Mouse (Mus musculus) hindbrain, embryonic 13.5 days (tissue): ENCODE data around the gene Angptl4. TPM values are rescaled to one million over a fixed set of nuclear protein-coding genes. Genes with fewer than 3 reads are reported as not detected.
A peak's percentile ranks its signal among the peaks of the same experiment; 100 is the strongest.

Experiments
- ATAC-seq: fragments of 200-750 bp; cut with Nextera tagmentation; 2 replicates; pipeline ENCODE4 v1.8.0; 2017; ENCODE audit warnings: moderate TSS enrichment; ENCODE audit not compliant: low FRiP score
- H3K27ac ChIP-seq: fragments of 300-500 bp; sonication (generic); 2 replicates; pipeline ENCODE4 v1.5.1; 2015; ENCODE audit warnings: inconsistent platforms, mild to moderate bottlenecking, moderate library complexity
- H3K27me3 ChIP-seq: fragments of 300-500 bp; sonication (generic); 2 replicates; pipeline ENCODE4 v1.6.1; 2015; ENCODE audit warnings: mild to moderate bottlenecking, inconsistent platforms
- H3K36me3 ChIP-seq: fragments of 300-500 bp; sonication (generic); 2 replicates; pipeline ENCODE4 v1.6.1; 2015; ENCODE audit warnings: mild to moderate bottlenecking, inconsistent platforms
- H3K4me1 ChIP-seq: fragments of 300-500 bp; sonication (generic); replicated peaks from 2 replicates; pipeline ENCODE4 v1.6.1; 2015; ENCODE audit warnings: inconsistent platforms
- H3K4me2 ChIP-seq: fragments of 300-500 bp; sonication (generic); 2 replicates; pipeline ENCODE4 v1.6.1; 2015; ENCODE audit warnings: inconsistent platforms, mild to moderate bottlenecking, moderate library complexity
- H3K4me3 ChIP-seq: fragments of 300-500 bp; sonication (generic); 2 replicates; pipeline ENCODE4 v1.5.1; 2015; ENCODE audit warnings: mild to moderate bottlenecking, inconsistent platforms
- H3K9ac ChIP-seq: fragments of 300-500 bp; sonication (generic); 2 replicates; pipeline ENCODE4 v1.6.1; 2015; ENCODE audit warnings: mild to moderate bottlenecking, inconsistent platforms
- H3K9me3 ChIP-seq: fragments of 300-500 bp; sonication (generic); 2 replicates; pipeline ENCODE4 v1.6.1; 2016; ENCODE audit warnings: inconsistent platforms
- WGBS: fragments of 180-500 bp; shearing (Covaris S2); methylation state at CpG from one replicate; pipeline ENCODE4 v1.1.7; 2015; 5-methylcytosine and 5-hydroxymethylcytosine counted together
- polyA plus RNA-seq: library from polyadenylated mRNA; unstranded; fragments of >200 nt; fragmentation: Nextera tagmentation; extraction: Ambion mirVana; gene quantifications from 2 replicates; pipeline ENCODE4 v1.2.1, GENCODE M21; 2015

Angptl4 gene
- polyA plus RNA-seq, 1 experiment from 2014 or later, result 23.5 TPM

DNA sequence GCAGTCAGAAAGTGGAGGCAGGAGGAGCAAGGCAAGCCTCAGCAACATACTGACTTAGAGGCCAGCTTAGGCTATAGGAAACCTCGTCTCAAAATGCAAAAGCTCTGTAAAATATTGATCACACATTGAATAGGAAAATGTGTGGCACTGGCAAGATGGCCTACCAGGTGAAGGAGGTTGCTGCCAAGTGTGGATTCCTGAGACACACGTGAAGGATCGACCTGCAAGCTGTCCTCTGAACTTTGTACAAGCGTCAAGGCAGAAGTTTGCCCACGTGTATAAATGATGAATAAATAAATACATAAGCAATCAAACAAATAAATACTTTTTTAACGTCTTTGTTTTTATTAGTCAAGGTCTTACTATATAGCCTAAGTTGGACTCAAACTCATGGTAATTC, 8.2 kb downstream of the Angptl4 start:
- Histone ChIP-seq H3K27ac (no peak overlapping the region), H3K27me3 (no peaks in the 10 kb centered on the region), H3K9ac (no peak overlapping the region), H3K4me1 (peaks cover 2% of the 10 kb centered on the region; the same call in 1 of the 2 replicates), H3K9me3 (no peaks in the 10 kb centered on the region), H3K36me3 (no peaks in the 10 kb centered on the region; the same call in 1 of the 2 replicates), H3K4me3 (no peak overlapping the region), H3K4me2 (no peak overlapping the region)
- no peak for ATAC-seq
- 78% methylated on average over 6 of the region's 6 CpGs for WGBS

DNA sequence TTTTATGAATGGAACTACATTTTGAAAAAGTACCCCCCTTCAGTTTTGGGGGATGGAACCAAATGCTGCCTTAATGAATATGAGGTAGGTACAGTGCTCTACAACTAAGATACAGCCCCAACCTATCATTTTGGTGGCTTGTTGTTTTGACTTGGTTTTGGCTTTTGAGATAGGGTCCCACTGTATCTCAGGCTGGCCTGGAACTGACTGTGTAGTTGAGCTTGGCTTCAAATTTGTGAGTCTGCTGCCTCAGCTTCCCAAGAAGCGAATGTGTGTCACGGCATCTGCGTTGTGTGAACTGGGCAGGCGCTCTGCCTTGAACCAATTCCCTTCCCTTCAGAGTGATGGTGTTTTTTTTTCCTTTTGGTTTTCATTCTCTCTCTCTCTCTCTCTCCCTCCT, 10.0 kb downstream of the Angptl4 start:
- Histone ChIP-seq H3K9ac (no peak overlapping the region), H3K4me2 (no peak overlapping the region), H3K4me3 (no peak overlapping the region), H3K9me3 (no peaks in the 10 kb centered on the region), H3K27ac (no peak overlapping the region), H3K4me1 (no peaks in the 10 kb centered on the region), H3K36me3 (no peaks in the 10 kb centered on the region), H3K27me3 (no peaks in the 10 kb centered on the region)
- 97% methylated on average over 4 of the region's 4 CpGs for WGBS
- no peak for ATAC-seq

DNA sequence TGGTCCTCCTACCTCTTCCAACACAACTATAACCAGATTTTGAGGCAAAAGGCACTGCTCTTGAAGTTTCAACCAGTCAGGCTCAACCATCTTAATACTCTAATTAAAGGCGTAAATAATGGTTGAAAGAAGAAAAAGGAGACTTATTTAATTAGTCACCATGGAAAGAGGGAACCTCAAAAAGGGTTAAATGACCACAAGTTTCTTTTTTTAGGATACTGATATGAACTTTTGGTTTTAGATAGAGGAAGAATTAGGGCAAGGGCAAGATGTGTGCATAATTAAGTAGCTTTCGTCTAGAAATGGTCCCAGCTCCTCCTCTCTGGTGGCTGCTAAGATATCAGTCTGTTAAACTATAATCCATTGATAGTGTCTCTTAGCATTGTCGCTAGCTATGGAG, 15.2 kb downstream of the Angptl4 start:
- Histone ChIP-seq H3K27ac (no peak overlapping the region), H3K4me3 (no peak overlapping the region), H3K9ac (no peak overlapping the region), H3K27me3 (no peaks in the 10 kb centered on the region), H3K36me3 (no peaks in the 10 kb centered on the region), H3K9me3 (no peaks in the 10 kb centered on the region), H3K4me1 (no peaks in the 10 kb centered on the region), H3K4me2 (no peak overlapping the region)
- no peak for ATAC-seq
- 81% methylated on average over 3 of the region's 3 CpGs for WGBS

DNA sequence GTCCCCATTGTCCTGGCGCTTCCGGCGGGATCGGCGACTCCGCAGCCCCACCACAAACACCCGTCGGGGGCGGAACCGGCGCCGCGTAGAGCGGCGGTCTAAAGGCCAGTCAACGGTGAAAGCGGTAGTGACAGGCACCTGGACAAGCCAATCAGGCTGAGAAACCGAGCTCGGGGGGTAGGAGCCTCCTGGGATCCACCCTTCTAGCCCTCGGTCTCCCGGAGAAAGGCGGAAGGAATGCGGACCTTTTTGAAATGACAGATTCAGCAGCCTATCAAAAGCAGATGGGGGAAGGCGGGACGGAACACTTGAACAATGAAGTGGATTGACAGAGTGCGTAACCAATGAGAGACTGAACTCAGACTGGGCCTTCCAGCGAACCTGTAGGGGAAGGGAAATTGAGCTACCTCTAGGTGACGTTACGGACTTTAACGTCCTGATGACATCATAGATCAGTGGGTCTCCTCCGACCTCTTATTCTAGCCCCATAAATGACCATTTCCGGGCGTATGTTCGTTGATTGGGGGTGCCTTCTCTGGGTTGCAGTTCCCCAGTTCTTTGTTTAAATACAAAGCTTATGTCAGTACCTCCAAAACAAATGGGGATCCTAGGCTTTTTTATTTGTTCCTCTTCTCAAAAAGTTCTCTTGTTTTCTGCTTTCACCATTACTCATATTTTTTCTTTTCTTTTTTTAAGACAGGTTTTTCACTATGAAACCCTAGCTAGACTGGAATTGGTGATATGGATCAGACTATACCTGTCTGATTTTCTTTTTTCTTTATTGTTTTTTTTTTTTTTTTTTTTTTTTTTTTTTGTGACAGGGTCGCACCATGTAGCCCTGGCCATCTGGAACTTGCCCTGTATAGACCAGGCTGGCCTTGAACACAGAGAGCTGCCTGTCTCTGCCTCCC, 21.1 kb downstream of the Angptl4 start, which contains the start of gene Rab11b:
TSS of gene Rab11b (minus strand) at position 276 of the 911 bp plus-strand sequence.
- peak; percentile 99 for ATAC-seq
- 3% methylated on average over 35 of the region's 35 CpGs for WGBS
- Histone ChIP-seq H3K4me2 (peak within 1 kb of the TSS; percentile 87), H3K27ac (peak within 1 kb of the TSS; percentile 100), H3K27me3 (no peaks in the 10 kb centered on the region), H3K36me3 (no peaks in the 10 kb centered on the region; the same call in 1 of the 2 replicates), H3K4me3 (peak within 1 kb of the TSS; percentile 75), H3K9me3 (no peaks in the 10 kb centered on the region), H3K4me1 (peaks cover 40% of the 10 kb centered on the region), H3K9ac (peak within 1 kb of the TSS; percentile 97)

DNA sequence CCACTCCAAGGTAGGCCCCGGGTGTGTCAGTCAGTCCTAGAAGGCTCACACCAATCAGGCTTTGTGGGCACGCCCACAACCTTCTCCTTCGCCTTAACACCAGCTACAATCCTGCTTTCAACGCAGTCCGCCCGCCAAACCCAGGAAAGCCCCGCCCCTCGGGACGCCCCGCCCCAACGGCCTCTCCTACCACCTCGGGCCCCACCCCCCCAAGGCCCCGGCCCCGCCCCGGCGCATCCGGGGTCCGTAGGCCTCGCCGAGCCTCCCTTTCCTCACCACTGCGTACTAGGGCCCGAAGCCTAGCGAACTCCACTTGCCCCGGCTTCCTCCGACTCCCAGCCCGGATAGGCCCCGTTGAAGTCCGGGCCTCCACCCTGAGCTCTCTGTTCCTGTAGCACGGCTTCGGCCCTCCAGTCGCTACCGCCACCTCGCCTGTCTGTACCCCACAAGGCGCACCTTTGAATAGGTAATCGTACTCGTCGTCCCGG, 21.8 kb downstream of the Angptl4 start:
- Histone ChIP-seq H3K4me2 (peak overlapping the region; percentile 87), H3K4me3 (peak overlapping the region; percentile 75), H3K27me3 (no peaks in the 10 kb centered on the region), H3K4me1 (peaks cover 47% of the 10 kb centered on the region), H3K9me3 (no peaks in the 10 kb centered on the region), H3K36me3 (no peaks in the 10 kb centered on the region; the same call in 1 of the 2 replicates), H3K9ac (peak overlapping the region; percentile 97), H3K27ac (peak overlapping the region; percentile 100)
- peak; percentile 85 for ATAC-seq
- under 1% methylated on average over 37 of the region's 38 CpGs for WGBS

DNA sequence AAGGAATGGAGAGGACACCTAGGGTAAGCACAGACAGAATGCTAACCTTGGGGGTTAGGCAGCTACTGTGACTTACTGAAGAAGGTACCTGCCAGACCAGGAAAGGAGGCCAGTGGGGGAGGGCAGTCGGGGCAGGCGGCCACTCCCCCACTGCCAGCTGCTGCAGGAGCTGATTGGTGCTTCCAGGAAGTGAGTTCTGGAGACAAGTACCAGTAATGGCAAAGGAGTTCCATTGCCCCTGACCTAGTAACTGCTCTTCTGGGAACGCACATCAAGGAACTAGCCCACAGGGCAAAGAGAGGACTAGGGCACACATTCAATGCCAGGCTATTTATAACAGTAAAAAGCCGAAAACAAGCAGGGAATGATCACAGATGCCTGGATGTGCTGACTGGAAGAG, 24.4 kb downstream of the Angptl4 start:
- Histone ChIP-seq H3K4me3 (no peak overlapping the region), H3K36me3 (no peaks in the 10 kb centered on the region; the same call in 1 of the 2 replicates), H3K27me3 (no peaks in the 10 kb centered on the region), H3K9me3 (no peaks in the 10 kb centered on the region), H3K4me1 (peaks cover 68% of the 10 kb centered on the region), H3K4me2 (peak overlapping the region; percentile 31; the same call in 1 of the 2 replicates), H3K27ac (peak overlapping the region; percentile 40; the same call in 1 of the 2 replicates), H3K9ac (peak overlapping the region; percentile 55)
- no peak for ATAC-seq
- 75% methylated on average over 4 of the region's 4 CpGs for WGBS

DNA sequence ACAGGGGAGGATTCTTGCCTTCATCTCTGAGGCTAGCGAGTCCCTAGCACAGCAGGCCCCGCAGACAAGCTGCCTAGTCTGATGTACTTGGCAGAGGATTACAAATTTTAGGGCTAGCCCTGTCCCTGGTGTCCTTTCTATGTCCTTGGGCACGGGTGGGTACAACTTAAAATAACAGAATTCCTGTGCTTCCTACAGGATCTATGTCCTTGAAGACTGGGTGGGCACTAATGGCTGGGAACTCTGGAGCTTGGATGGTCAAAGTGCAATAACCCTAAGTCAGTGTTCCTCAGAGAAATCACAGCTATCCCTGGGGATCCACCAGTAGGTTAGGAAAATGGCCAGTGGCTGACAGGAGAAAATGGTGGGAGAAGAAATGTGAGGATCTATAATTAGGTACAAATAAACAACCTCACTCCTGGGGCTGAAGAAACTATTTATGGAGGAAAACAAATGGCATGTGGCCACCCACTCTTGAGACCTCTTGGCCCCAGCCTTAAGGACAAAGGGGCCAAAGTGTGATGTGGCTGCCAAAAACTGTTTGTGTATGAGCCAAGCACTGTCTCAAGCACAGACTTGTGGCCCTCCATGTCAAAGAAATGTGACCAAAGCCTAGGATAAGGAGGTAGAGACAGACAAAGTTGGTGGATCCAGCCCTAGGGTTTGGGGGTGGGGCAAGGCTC, 25.4 kb downstream of the Angptl4 start:
- H3K9ac ChIP-seq, result peak overlapping the region; percentile 39; the same call in 1 of the 2 replicates
- 90% methylated on average over 3 of the region's 3 CpGs for WGBS

DNA sequence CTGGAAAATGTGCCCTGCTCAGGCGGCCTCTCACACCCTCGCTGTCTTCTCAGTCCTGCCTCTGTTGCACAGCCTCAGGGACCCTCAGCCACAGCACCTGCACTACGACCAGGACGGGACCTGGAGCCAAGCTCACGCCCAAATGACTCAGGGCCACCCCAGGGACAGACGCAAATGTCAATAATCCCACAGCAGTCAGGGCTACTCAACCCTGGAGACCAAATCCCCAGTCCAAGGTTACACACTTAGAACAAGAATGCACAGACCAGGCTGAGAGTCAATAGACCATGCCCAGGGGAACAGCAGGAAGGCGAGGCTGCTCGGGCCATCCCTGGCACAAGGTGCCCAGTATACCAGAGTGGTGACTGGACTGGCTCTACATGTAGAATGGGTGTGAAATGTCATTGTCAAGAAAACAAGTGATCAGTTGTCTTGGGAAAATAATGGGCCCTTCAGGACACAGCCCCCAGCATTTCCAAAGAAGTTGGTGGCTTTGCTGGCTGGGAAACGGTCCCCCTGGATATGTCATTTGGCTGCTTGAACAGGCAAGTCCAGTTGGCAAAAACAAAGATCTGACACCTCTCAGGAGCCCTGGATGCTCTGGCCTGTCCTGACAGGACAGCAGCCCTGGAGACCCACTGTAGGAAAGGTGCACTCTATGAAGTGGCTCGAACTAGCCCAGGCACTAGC, 26.1 kb downstream of the Angptl4 start:
- WGBS, result 79% methylated on average over 10 of the region's 10 CpGs
- Histone ChIP-seq H3K9ac (peak overlapping the region; percentile 43), H3K27ac (peak overlapping the region; percentile 25; the same call in 1 of the 2 replicates), H3K36me3 (peaks cover 12% of the 10 kb centered on the region), H3K4me3 (0 out of 2 replicates have a peak overlapping the region, but pooled peaks have one; percentile 9), H3K9me3 (no peaks in the 10 kb centered on the region), H3K4me1 (peaks cover 78% of the 10 kb centered on the region), H3K4me2 (peak overlapping the region; percentile 18; the same call in 1 of the 2 replicates), H3K27me3 (no peaks in the 10 kb centered on the region)
- no peak for ATAC-seq

More for the DNA sequence above, 25.4 kb downstream of the Angptl4 start:
- Histone ChIP-seq H3K4me1 (peaks cover 76% of the 10 kb centered on the region), H3K36me3 (peaks cover 6% of the 10 kb centered on the region), H3K4me3 (no peak overlapping the region), H3K27ac (0 out of 2 replicates have a peak overlapping the region, but pooled peaks have one; percentile 25), H3K27me3 (no peaks in the 10 kb centered on the region), H3K4me2 (0 out of 2 replicates have a peak overlapping the region, but pooled peaks have one; percentile 18), H3K9me3 (no peaks in the 10 kb centered on the region)
- no peak for ATAC-seq

DNA sequence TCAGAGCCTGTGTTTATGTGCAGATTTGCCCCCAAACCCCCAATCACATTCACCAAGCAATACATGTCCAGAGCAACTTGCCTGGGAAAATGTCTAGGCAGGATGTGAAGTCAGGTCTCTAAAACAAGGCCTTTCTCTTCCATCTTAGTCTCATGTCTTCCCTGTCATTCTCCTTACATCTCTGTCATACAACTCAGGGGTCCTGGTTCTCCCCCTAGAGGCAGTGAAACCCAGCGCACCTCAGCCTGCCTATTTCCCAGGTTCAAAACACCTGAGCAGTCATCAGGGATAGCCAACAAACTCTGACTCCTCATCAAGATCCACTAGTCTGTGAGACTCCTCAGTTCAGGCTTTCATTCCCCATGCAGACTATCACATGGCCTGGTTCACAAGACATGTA, 27.0 kb downstream of the Angptl4 start:
- WGBS, result 64% methylated on average over 1 of the region's 1 CpGs

DNA sequence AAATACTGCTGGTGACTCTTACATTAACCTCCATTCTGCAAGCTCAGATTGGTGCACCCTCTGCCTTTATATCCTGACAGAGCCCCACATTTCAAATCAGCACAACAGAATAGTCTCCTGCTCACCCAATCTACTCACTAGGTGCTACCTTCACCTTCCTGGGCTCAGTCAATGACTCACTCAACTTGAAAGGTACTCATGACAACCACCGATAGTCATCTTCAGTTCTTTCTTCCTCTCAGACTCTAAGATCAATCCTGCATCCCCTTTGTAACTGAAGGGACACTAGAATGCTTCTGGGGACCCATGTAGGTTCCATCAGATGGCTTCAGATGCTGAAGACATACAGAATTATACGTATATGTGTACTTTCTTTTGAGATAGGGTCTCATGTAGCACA, 29.3 kb downstream of the Angptl4 start:
- 98% methylated on average over 2 of the region's 2 CpGs for WGBS
- ATAC-seq, result no peak
- peaks cover 56% of the 10 kb centered on the region for H3K4me1 ChIP-seq
- no peak overlapping the region for H3K9ac ChIP-seq
- no peak overlapping the region for H3K4me3 ChIP-seq
- H3K9me3 ChIP-seq, result no peaks in the 10 kb centered on the region
- no peak overlapping the region for H3K4me2 ChIP-seq
- H3K36me3 ChIP-seq, result peaks cover 43% of the 10 kb centered on the region
- H3K27me3 ChIP-seq, result no peaks in the 10 kb centered on the region
- no peak overlapping the region for H3K27ac ChIP-seq

More for the DNA sequence above, 27.0 kb downstream of the Angptl4 start:
- H3K27me3 ChIP-seq, result no peaks in the 10 kb centered on the region
- no peak overlapping the region for H3K27ac ChIP-seq
- peaks cover 78% of the 10 kb centered on the region for H3K4me1 ChIP-seq
- no peak for ATAC-seq
- H3K9ac ChIP-seq, result no peak overlapping the region
- no peak overlapping the region for H3K4me2 ChIP-seq
- peaks cover 20% of the 10 kb centered on the region for H3K36me3 ChIP-seq
- no peak overlapping the region for H3K4me3 ChIP-seq
- no peaks in the 10 kb centered on the region for H3K9me3 ChIP-seq

DNA sequence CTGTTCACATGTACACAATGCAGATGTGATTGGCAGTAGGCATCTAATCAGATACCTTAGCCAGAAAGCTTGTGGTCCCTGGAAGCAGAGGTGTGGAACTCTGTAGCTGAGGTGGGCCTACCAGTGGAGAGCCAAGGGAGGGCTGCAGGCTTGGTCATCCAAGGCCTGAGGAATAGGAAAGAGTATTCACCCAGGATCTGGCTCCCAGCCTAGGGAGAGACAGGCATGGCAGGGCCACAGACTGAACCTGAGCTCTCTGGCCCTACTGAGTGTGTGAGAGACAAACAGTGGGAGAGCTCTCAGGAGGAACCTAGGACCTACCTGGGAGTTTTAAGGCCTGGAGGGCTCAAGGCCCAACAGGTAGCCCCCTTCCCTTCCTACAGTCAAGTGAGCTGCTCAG, 30.4 kb downstream of the Angptl4 start:
- no peaks in the 10 kb centered on the region for H3K27me3 ChIP-seq
- no peak overlapping the region for H3K4me2 ChIP-seq
- H3K36me3 ChIP-seq, result peaks cover 47% of the 10 kb centered on the region
- H3K4me3 ChIP-seq, result no peak overlapping the region
- no peaks in the 10 kb centered on the region for H3K9me3 ChIP-seq
- H3K27ac ChIP-seq, result no peak overlapping the region
- H3K4me1 ChIP-seq, result peaks cover 45% of the 10 kb centered on the region
- no peak for ATAC-seq
- H3K9ac ChIP-seq, result no peak overlapping the region
